Mouse (Mus musculus) cerebellum, adult 9-11 months (tissue): ENCODE data around the gene Adgre5.

Experiments
- DNase-seq: peaks from one replicate; pipeline ENCODE4 v3.0.0; 2022

The Adgre5 gene

DNA sequence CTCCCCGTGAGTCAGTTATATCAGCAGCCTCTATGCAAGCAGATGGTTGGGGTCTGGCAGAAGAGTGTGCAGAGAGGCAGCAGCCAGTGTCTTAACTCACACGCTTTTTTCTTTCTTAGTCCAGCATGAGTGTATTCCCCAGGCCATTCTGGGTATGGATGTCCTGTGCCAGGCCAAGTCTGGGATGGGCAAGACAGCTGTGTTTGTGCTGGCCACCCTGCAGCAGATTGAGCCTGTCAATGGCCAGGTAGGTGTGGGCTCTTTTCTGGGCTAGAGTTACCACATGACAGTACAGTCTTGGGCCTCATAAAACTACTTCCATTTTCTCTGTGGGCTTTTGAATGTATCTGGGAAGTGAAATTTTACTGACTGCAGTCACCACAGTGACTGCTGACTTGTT lies 21.4 kb downstream of the Adgre5 start:
- DNase-seq, result no peak

GRCm38 (mm10) chr8:83719048-83719447 lies 22.1 kb downstream of the Adgre5 start:
- DNase-seq, result no peak

DNA sequence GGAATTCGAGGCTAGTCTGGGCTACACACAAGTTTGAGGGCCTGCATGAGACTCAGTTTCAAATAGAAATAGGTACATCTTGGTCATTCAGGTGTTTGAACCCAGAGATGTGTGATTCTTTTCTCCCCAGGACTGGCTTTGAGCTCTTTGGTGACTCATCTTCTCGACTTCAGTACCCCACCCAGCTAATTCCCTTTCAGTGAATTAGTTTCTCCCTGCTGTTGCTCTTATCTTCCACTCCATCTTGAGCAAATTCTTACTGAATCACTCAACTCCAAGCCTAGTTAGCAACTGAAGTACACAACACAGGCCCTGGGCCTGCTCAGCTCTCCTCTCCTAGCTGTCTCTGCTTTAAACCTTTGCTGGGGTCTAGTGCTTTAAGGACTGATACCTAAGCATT lies 24.6 kb downstream of the Adgre5 start:
- DNase-seq, result no peak

GRCm38 (mm10) chr8:83715771-83716170 lies 25.4 kb downstream of the Adgre5 start:
- no peak for DNase-seq

GRCm38 (mm10) chr8:83715031-83715690 lies 26.0 kb downstream of the Adgre5 start, which contains the start of gene Ddx39:
Gene Ddx39 (plus strand): TSS chr8:83715177.
- DNase-seq, result peak; percentile 98

GRCm38 (mm10) chr8:83714676-83715030 lies 26.5 kb downstream of the Adgre5 start:
- DNase-seq, result no peak

DNA sequence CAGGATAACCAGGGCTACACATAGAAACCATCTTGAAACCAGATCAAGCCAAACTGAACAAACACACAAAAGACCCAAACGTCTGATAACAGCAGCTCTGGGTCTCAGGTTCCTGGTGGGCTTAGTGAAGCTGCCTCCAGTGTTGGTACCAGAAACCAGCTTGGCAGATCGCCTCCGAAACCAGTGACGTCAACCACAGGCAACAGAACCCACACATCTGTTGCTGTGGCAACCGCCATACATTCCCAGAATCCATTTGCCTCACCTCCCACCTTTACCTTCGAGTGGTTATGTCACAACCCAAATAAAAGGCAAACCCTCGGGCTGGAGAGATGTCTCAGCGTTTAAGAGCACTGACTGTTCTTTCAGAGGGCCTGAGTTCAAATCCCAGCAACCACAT lies 33.6 kb downstream of the Adgre5 start:
- DNase-seq, result no peak

- DNase-seq, result no peak
Observed at GRCm38 (mm10) chr8:83706411-83706810, 34.7 kb downstream of the Adgre5 start.

DNA sequence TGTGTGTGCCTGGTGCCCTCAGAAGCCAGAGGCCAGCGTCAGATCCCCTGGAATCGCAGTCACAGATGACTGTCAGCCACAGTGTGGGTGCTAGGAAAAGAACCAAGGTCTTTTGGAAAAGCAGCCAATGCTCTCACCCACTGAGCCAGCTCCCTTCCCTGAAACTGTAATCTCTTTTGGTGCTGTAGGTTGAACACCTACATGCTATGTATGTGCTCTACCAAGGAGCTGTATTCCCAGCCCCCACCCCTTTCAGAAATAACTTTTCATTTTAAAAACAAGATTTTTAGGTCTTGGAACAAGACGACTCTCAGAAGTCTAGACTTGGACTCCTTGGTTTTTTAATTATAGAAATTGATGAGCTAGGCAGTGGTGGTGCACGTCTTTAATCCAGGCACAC lies 37.7 kb downstream of the Adgre5 start:
- no peak for DNase-seq

DNA sequence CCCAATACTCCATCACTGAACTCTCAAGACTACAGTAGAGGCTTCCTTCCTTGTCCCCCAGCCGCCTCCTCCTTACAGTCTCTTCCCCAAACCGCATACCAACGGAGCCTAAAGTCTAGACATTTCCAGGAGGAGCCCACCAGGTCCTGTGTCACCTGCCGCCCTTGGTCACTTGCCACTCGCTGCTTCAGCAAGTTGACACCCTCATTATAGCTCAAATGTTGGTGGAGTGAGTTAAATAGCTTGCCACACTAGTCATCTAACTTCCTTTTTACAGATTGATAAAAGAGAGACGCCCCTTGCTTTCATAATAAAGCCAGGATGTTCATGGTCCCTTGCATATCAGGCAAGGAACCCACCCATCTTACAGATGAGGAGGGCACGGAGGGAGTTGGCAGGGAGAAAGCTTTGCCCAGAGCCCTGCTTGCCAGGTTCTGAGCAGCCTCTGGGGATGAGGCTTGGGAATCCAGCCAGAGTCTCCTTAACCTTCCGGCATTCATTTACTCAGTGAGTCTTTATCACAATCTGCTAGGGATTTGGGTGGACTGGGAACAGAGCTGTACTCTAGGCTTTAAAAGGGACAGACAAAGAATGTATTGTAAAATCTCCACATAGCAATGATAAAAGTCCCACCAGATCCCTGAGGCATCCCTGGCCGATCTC lies 40.6 kb downstream of the Adgre5 start:
- DNase-seq, result no peak

- no peak for DNase-seq
Observed at GRCm38 (mm10) chr8:83699566-83699965, 41.6 kb downstream of the Adgre5 start.

DNA sequence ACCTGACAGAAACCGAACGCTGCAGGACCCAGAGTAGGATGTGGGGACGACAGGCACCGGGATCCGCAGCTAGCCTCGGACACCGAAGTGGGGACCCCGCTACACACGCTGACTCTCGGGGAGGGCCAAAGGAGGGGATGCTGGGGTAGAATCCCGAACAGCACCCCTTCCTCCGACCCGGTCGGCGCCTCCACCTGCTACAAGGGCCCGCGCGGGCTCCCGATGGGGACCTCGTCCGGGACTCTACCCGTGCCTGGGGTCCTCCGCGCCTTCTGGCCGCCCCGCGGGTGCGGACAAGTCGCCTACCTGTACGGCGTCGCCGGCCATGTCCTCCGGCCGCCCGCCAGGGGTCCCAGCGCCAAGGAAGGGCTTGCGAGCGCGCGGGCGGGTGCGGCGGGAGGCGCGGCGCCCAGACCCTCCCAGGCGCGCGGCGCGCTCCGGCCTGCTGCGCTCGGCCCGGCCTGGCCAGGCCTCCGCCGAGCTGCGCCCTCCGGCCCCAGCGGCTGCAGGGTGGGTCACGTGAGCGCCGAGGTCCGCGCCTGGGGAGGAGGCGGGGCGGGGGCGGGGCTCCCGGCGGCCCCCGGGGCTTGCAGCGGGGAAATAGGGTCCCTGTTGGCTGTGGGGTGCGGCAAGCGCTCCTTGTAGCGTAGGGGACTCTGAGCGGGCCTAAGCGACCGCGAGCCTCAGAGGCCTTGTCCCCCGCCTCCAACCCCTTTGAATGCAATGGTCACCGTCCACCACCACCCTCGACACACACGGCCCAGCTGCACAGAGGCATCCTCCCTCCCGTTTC lies 42.3 kb downstream of the Adgre5 start, which contains the start of gene Pkn1:
TSS of gene Pkn1 (minus strand) at position 519 of the 793 bp plus-strand sequence.
- peak; percentile 80 for DNase-seq

GRCm38 (mm10) chr8:83698291-83698660 lies 42.9 kb downstream of the Adgre5 start:
- DNase-seq, result peak; percentile 77

GRCm38 (mm10) chr8:83697374-83698220 lies 43.5 kb downstream of the Adgre5 start:
- peak; percentile 42 for DNase-seq

- DNase-seq, result no peak
Observed at GRCm38 (mm10) chr8:83695351-83696106, 45.6 kb downstream of the Adgre5 start.

DNA sequence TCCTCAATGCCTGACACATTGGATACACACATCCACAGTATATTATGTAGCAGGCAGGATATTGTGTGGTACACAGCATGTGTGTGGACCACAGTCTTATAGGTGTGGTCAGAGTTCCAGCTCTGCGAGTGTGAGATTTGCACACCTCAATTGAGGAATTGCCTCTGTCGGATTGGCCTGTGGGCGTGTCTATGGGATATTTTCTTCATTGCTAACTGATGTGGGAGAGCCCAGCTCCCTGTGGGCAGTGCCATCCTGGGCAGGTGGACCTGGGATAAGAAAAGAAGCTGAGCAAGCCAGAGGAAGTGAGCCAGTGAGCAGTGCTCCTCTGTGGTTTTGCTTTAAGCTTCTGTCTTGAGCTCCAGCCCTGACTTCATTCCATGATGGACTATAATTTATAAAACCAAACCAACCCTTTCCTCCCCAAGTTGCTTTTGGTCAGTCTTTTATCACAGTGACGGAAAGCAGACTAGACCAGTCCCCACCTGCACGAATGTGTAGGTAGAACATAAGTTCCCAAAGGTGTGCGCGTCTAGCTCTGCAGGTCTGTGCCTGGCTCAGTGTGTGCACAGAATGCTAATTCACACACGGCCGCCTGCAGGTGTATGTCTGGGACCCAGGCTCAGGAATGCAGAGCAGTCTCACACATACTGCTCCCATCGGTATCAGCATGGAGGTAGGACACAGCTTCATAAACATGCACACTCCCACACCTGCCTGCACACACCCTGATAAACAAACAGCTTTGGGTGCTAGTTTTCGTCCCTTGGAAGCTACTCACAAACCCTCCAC lies 46.6 kb downstream of the Adgre5 start:
- DNase-seq, result no peak

- DNase-seq, result no peak
Observed at GRCm38 (mm10) chr8:83693609-83694236, 47.4 kb downstream of the Adgre5 start.

DNA sequence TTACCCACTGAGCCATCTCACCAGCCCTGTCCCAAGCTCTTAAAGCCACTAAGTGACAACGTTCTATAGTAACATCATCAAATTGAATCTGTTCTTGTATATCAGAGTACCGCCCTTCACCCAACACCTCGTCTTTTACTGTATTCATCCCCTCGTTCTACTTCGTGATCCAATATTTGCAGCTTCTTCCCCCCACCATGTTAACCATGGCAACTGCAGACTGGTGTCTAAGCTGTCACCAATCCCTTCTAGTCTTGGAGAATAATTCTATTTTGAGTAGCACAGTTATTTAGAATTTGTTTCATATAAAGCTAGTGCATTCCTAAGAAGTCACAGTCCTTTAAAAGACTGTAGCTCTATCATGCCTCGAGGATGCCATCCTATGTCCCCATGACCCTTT lies 51.9 kb downstream of the Adgre5 start:
- no peak for DNase-seq

DNA sequence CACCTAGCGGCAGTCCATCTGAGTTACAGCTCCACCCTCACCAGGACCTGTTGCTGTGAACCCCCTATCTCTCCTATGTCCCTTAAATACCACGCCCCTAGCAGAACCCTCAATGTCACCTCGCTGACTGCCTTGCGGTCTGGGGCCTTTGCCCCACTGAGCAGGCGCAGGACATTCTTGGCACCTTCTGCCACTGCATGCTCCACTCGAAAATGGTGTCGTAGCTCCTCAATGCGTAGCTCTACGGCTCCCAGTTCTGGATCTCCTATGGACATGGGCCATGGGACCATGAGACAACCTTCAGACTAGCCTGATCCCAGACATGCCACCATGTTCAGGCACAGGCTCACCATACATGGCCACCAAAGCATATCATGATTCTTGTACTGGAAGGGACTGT lies 56.6 kb downstream of the Adgre5 start:
- no peak for DNase-seq

DNA sequence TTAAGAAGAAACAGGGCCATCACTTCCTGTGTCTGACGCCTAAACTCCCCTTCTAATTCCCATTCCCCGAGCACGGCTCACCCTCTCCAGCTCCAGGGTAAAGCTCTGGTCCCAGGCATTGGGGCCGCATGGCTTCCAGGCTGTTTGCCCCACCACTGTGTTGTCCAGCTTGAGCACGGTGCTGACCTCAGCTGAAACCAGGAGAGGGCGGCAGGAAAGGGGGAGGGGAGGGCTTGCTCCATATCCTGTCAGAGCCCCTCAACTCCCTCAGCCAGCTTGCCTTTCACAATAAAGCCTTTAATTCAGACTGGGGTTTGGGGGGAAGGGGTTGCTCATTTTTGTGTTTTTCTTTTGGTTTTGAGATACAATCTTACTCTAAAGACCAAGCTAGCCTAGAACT lies 60.0 kb downstream of the Adgre5 start:
- DNase-seq, result no peak

GRCm38 (mm10) chr8:83680603-83681002 lies 60.5 kb downstream of the Adgre5 start:
- no peak for DNase-seq
